25 mouse cellular contexts compared by ENCODE assay signal in the genomic region with DNA sequence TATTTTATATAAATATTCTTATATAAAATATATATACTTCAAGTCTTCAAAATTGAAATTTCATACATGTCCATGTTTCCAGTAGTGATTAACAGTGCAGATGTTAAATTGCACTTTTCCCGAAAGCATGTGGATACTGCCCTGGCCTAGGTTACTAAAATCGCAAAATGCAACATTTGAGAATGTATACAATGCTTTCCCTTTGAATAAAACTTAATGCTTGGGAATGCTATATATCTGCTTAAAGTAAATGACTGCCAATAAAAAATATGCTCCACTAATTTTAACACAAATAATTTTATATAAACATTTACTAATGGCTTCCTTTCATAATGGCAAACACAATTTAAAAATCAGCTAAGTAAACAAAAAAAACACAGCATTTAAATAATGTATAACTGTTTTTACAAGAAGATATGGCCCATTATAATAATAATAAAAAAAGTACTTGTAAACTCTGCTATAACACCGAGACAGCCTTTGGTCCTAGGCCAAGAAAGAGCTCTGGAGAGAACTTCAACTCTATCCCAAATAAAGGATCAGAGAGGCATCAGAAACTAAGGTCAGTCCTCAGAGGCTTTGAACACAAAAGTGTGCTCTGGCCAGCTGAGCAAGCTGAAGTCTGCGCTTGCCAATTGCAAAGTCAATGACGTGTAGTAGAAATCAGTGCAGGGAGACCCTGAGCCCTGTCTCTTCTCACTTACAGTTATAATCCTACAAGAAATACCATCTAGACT.
A peak's percentile ranks its signal among the peaks of the same experiment; 100 is the strongest.
DNase-seq lines count a peak whose midpoint lies in the region; ATAC-seq and TF ChIP-seq lines count a peak whose summit lies in the region.
"Had no signal": no experiment of that assay in that cellular context is flagged by ENCODE, and none has a peak within 500 bp of the region (broad histone marks: within the 10 kb centered on the region; RNA-seq: fewer than 3 reads in every experiment).

No protein-coding gene starts in this region.

- H3K4me3 ChIP-seq in embryonic facial prominence, embryonic 14.5 days (ENCODE audit: low read depth, low read length): no peak overlapping the region
- no peak overlapping the region for H3K4me3 ChIP-seq in embryonic facial prominence, embryonic 10.5 days
- H3K4me3 ChIP-seq in lung, embryonic 15.5 days: no peak overlapping the region
- H3K4me3 ChIP-seq in lung, adult 2 months (replicated peaks; ENCODE audit: extremely low read depth, low read depth, low read length): no peak overlapping the region
- no peak overlapping the region for H3K4me3 ChIP-seq in intestine, embryonic 16.5 days (ENCODE audit: low read length)
- no peak overlapping the region for H3K4me3 ChIP-seq in forebrain, embryonic 16.5 days (replicated peaks; ENCODE audit: low read length)
- H3K4me3 ChIP-seq: embryonic facial prominence, embryonic 15.5 days; heart, embryonic 12.5 days; heart, embryonic 15.5 days; hindbrain, embryonic 10.5 days; hindbrain, embryonic 13.5 days had no signal

- no peak overlapping the region for H3K4me2 ChIP-seq in embryonic facial prominence, embryonic 14.5 days (ENCODE audit: low read depth, low read length)
- H3K4me2 ChIP-seq in lung, embryonic 15.5 days: no peak overlapping the region
- H3K4me2 ChIP-seq in intestine, embryonic 16.5 days (ENCODE audit: low read depth, low read length): no peak overlapping the region
- H3K4me2 ChIP-seq in forebrain, embryonic 16.5 days (ENCODE audit: low read length): no peak overlapping the region
- H3K4me2 ChIP-seq: embryonic facial prominence, embryonic 15.5 days; heart, embryonic 12.5 days; heart, embryonic 15.5 days; hindbrain, embryonic 13.5 days had no signal

- H3K27me3 ChIP-seq in embryonic facial prominence, embryonic 14.5 days (replicated peaks; ENCODE audit: control insufficient read depth, insufficient read depth, low read length): no peaks in the 10 kb centered on the region
- no peaks in the 10 kb centered on the region for H3K27me3 ChIP-seq in embryonic facial prominence, embryonic 10.5 days (replicated peaks; ENCODE audit: low read depth, poor library complexity, severe bottlenecking)
- no peaks in the 10 kb centered on the region for H3K27me3 ChIP-seq in lung, embryonic 15.5 days
- H3K27me3 ChIP-seq in intestine, embryonic 16.5 days (replicated peaks; ENCODE audit: control insufficient read depth, insufficient read depth, low read length): no peaks in the 10 kb centered on the region
- no peaks in the 10 kb centered on the region for H3K27me3 ChIP-seq in forebrain, embryonic 16.5 days (replicated peaks; ENCODE audit: control insufficient read depth, insufficient read depth, low read length)
- H3K27me3 ChIP-seq: embryonic facial prominence, embryonic 15.5 days; heart, embryonic 12.5 days; heart, embryonic 15.5 days; hindbrain, embryonic 13.5 days had no signal

- peak; percentile 22 for DNase-seq in embryonic facial prominence, embryonic 14.5 days (ENCODE audit: low spot score)
- no peak for DNase-seq in embryonic facial prominence, embryonic 10.5 days (ENCODE audit: low spot score)
- DNase-seq in lung, adult 2 months: no peak
- DNase-seq: adrenal gland, adult 8-10 months; adrenal gland, postnatal 25 days; cerebellum, adult 11-12 months; cerebellum, adult 8-10 months; cerebellum, postnatal 10 days; cerebellum, postnatal 36 days; embryo, embryonic 11 days; gastrocnemius, postnatal 25 days; heart, adult 18-20 months; heart, postnatal 10 days; heart, postnatal 36 days had no signal

- TF ChIP-seq CTCF in lung, adult 2 months (IDR thresholded peaks at IDR 0.05; ENCODE audit: insufficient read depth, low read length): no peak

- no peak overlapping the region for H3K27ac ChIP-seq in embryonic facial prominence, embryonic 14.5 days (replicated peaks; ENCODE audit: low read depth, low read length)
- no peak overlapping the region for H3K27ac ChIP-seq in embryonic facial prominence, embryonic 10.5 days (replicated peaks)
- no peak overlapping the region for H3K27ac ChIP-seq in lung, embryonic 15.5 days
- peak overlapping the region; percentile 39 for H3K27ac ChIP-seq in intestine, embryonic 16.5 days (ENCODE audit: low read length)
- no peak overlapping the region for H3K27ac ChIP-seq in forebrain, embryonic 16.5 days (ENCODE audit: low read length)
- H3K27ac ChIP-seq: embryonic facial prominence, embryonic 15.5 days; heart, embryonic 15.5 days; hindbrain, embryonic 10.5 days; hindbrain, embryonic 13.5 days had no signal

- ATAC-seq in embryonic facial prominence, embryonic 14.5 days (ENCODE audit: low read depth): no peak
- peak; percentile 62; the same call in 1 of the 2 replicates for ATAC-seq in lung, embryonic 15.5 days (ENCODE audit: borderline replicate concordance, extremely low read depth, low FRiP score, low TSS enrichment)
- ATAC-seq in intestine, embryonic 16.5 days: peak; percentile 69
- no peak for ATAC-seq in forebrain, embryonic 16.5 days
- ATAC-seq: activated CD4-positive, CD25-positive, alpha-beta regulatory T cell, adult 4 months; forebrain, embryonic 14.5 days; hindbrain, embryonic 16.5 days had no signal

- no peaks in the 10 kb centered on the region for H3K36me3 ChIP-seq in embryonic facial prominence, embryonic 14.5 days (ENCODE audit: control insufficient read depth, insufficient read depth, low read length)
- H3K36me3 ChIP-seq in embryonic facial prominence, embryonic 10.5 days (replicated peaks): no peaks in the 10 kb centered on the region
- H3K36me3 ChIP-seq in lung, embryonic 15.5 days: no peaks in the 10 kb centered on the region
- no peaks in the 10 kb centered on the region for H3K36me3 ChIP-seq in intestine, embryonic 16.5 days (ENCODE audit: control insufficient read depth, insufficient read depth, low read length)
- H3K36me3 ChIP-seq in forebrain, embryonic 16.5 days (ENCODE audit: control insufficient read depth, insufficient read depth): no peaks in the 10 kb centered on the region
- H3K36me3 ChIP-seq: embryonic facial prominence, embryonic 15.5 days; heart, embryonic 12.5 days; heart, embryonic 15.5 days; hindbrain, embryonic 10.5 days; hindbrain, embryonic 13.5 days had no signal

- no peaks in the 10 kb centered on the region for H3K9me3 ChIP-seq in embryonic facial prominence, embryonic 14.5 days (ENCODE audit: control insufficient read depth, low read length)
- H3K9me3 ChIP-seq in embryonic facial prominence, embryonic 10.5 days: no peaks in the 10 kb centered on the region
- H3K9me3 ChIP-seq in lung, embryonic 15.5 days: no peaks in the 10 kb centered on the region
- no peaks in the 10 kb centered on the region for H3K9me3 ChIP-seq in intestine, embryonic 16.5 days (ENCODE audit: control insufficient read depth, low read length)
- H3K9me3 ChIP-seq in forebrain, embryonic 16.5 days (ENCODE audit: control insufficient read depth, low read length): no peaks in the 10 kb centered on the region
- H3K9me3 ChIP-seq: embryonic facial prominence, embryonic 15.5 days; heart, embryonic 12.5 days; heart, embryonic 15.5 days; hindbrain, embryonic 10.5 days; hindbrain, embryonic 13.5 days had no signal

- no peak for TF ChIP-seq POLR2A in lung, adult 2 months (IDR thresholded peaks at IDR 0.05; ENCODE audit: borderline replicate concordance, extremely low read depth, low read depth, low read length)

- 72% methylated on average over 5 of the region's 5 CpGs for WGBS in embryonic facial prominence, embryonic 14.5 days
- WGBS in embryonic facial prominence, embryonic 10.5 days: 89% methylated on average over 5 of the region's 5 CpGs
- WGBS in lung, embryonic 15.5 days: 48% methylated on average over 5 of the region's 5 CpGs
- 66% methylated on average over 5 of the region's 5 CpGs for WGBS in lung, adult 2 months
- WGBS in intestine, embryonic 16.5 days: 63% methylated on average over 5 of the region's 5 CpGs
- WGBS in forebrain, embryonic 16.5 days: 84% methylated on average over 5 of the region's 5 CpGs

- H3K4me1 ChIP-seq in embryonic facial prominence, embryonic 14.5 days (ENCODE audit: control insufficient read depth, insufficient read depth, low read length): no peaks in the 10 kb centered on the region
- H3K4me1 ChIP-seq in embryonic facial prominence, embryonic 10.5 days: no peaks in the 10 kb centered on the region
- no peaks in the 10 kb centered on the region for H3K4me1 ChIP-seq in lung, embryonic 15.5 days
- no peaks in the 10 kb centered on the region for H3K4me1 ChIP-seq in lung, adult 2 months (ENCODE audit: control insufficient read depth, insufficient read depth, low read length)
- H3K4me1 ChIP-seq in intestine, embryonic 16.5 days (ENCODE audit: control insufficient read depth, insufficient read depth, low read length): 0 out of 2 replicates have a peak, but pooled peaks cover 5% of the 10 kb centered on the region
- H3K4me1 ChIP-seq in forebrain, embryonic 16.5 days (replicated peaks; ENCODE audit: control insufficient read depth, insufficient read depth, low read length): no peaks in the 10 kb centered on the region
- H3K4me1 ChIP-seq: embryonic facial prominence, embryonic 15.5 days; heart, embryonic 12.5 days; heart, embryonic 15.5 days; hindbrain, embryonic 10.5 days; hindbrain, embryonic 13.5 days had no signal

- no peak overlapping the region for H3K9ac ChIP-seq in embryonic facial prominence, embryonic 14.5 days (ENCODE audit: low read depth, low read length)
- H3K9ac ChIP-seq in lung, embryonic 15.5 days: no peak overlapping the region
- H3K9ac ChIP-seq in intestine, embryonic 16.5 days (ENCODE audit: low read depth, low read length): no peak overlapping the region
- H3K9ac ChIP-seq in forebrain, embryonic 16.5 days (replicated peaks; ENCODE audit: low read depth, low read length): no peak overlapping the region
- H3K9ac ChIP-seq: embryonic facial prominence, embryonic 15.5 days; heart, embryonic 12.5 days; heart, embryonic 15.5 days; hindbrain, embryonic 13.5 days had no signal

Comparison
In these comparisons a context has a peak if more than half of its experiments do, and no peak if none do; other contexts are left out.
1. ATAC-seq: peak in lung, embryonic 15.5 days (single experiment) and intestine, embryonic 16.5 days (single experiment); none in embryonic facial prominence, embryonic 14.5 days (single experiment) and forebrain, embryonic 16.5 days (single experiment).